Mouse (Mus musculus) lung, adult 2 months (tissue): ENCODE data around the gene Babam1.

Source experiments
- CTCF ChIP-seq: fragments of 200-500 bp; IDR thresholded peaks from 2 replicates; pipeline ENCODE4 v1.5.1; 2011; ENCODE audit warnings: mild to moderate bottlenecking, low read length, control low read depth; ENCODE audit not compliant: insufficient read depth
- POLR2A ChIP-seq: fragments of 200-500 bp; IDR thresholded peaks from 2 replicates; pipeline ENCODE4 v1.6.1; 2011; ENCODE audit warnings: low read depth, mild to moderate bottlenecking, control low read depth, low read length, borderline replicate concordance; ENCODE audit errors: extremely low read depth

GRCm38 (mm10) chr8:71405401-71406098 lies 8.9 kb downstream of the Babam1 start, which contains the start of gene Ankle1:
- TF ChIP-seq POLR2A (peak; percentile 64; the same call in 1 of the 2 replicates), CTCF (peak; percentile 49)
